Mouse (Mus musculus) midbrain, embryonic 11.5 days (tissue): ENCODE measurements around the gene Cbx6. TPM values are rescaled to one million over a fixed set of nuclear protein-coding genes. Genes with fewer than 3 reads are reported as not detected.
"Not testable (repeated sequence)": the region's sequence is repeated elsewhere in the genome, so short reads cannot be mapped to it uniquely, and the experiment has no call there.

ENCODE experiments used
- ATAC-seq: fragments of 200-750 bp; cut with Nextera tagmentation; 2 replicates; pipeline ENCODE4 v1.8.0; 2017; ENCODE audit warnings: moderate TSS enrichment, moderate library complexity; ENCODE audit not compliant: low FRiP score
- DNase-seq: peaks from one replicate; pipeline ENCODE4 v3.0.0; 2015; ENCODE audit warnings: low spot score; ENCODE audit errors: missing footprints
- H3K27ac ChIP-seq: fragments of 300-500 bp; sonication (generic); 2 replicates; pipeline ENCODE4 v1.5.1; 2014; ENCODE audit warnings: low read depth, low read length
- H3K27me3 ChIP-seq: fragments of 300-500 bp; sonication (generic); 2 replicates; pipeline ENCODE4 v1.6.1; 2014; ENCODE audit warnings: mild to moderate bottlenecking, low read length, moderate library complexity, mixed read lengths; ENCODE audit not compliant: control insufficient read depth, insufficient read depth
- H3K36me3 ChIP-seq: fragments of 300-500 bp; sonication (generic); 2 replicates; pipeline ENCODE4 v1.6.1; 2014; ENCODE audit warnings: mild to moderate bottlenecking, low read length, moderate library complexity, mixed read lengths; ENCODE audit not compliant: control insufficient read depth, insufficient read depth
- H3K4me1 ChIP-seq: fragments of 300-500 bp; sonication (generic); 2 replicates; pipeline ENCODE4 v1.6.1; 2014; ENCODE audit warnings: low read length; ENCODE audit not compliant: control insufficient read depth, insufficient read depth
- H3K4me2 ChIP-seq: fragments of 300-500 bp; sonication (generic); 2 replicates; pipeline ENCODE4 v1.6.1; 2014; ENCODE audit warnings: mild to moderate bottlenecking, moderate library complexity
- H3K4me3 ChIP-seq: fragments of 300-500 bp; sonication (generic); 2 replicates; pipeline ENCODE4 v1.5.1; 2014; ENCODE audit warnings: low read depth, low read length
- H3K9ac ChIP-seq: fragments of 300-500 bp; sonication (generic); 2 replicates; pipeline ENCODE4 v1.6.1; 2014; ENCODE audit warnings: low read length
- H3K9me3 ChIP-seq: fragments of 300-500 bp; sonication (generic); 2 replicates; pipeline ENCODE4 v1.6.1; 2016; ENCODE audit warnings: low read length; ENCODE audit not compliant: control insufficient read depth
- WGBS: fragments of 180-500 bp; shearing (Covaris S2); extraction: QIAGEN DNeasy Blood & Tissue Kit; methylation state at CpG from one replicate; pipeline ENCODE4 v1.1.7; 2014; 5-methylcytosine and 5-hydroxymethylcytosine counted together
- polyA plus RNA-seq: library from polyadenylated mRNA; unstranded; fragments of >200 nt; fragmentation: Nextera tagmentation; extraction: Ambion mirVana; gene quantifications from 2 replicates; pipeline ENCODE4 v1.2.1, GENCODE M21; 2014

Gene Cbx6
- polyA plus RNA-seq, 1 experiment from 2014 or later = 18.8 TPM

GRCm38 (mm10) chr15:79826221-79826935 lies 8.1 kb downstream of the Cbx6 start:
- Histone ChIP-seq H3K4me2 (no peak overlapping the region), H3K27ac (no peak overlapping the region), H3K9ac (no peak overlapping the region), H3K4me3 (no peak overlapping the region), H3K27me3 (no peaks in the 10 kb centered on the region), H3K36me3 (peaks cover 8% of the 10 kb centered on the region), H3K9me3 (no peaks in the 10 kb centered on the region), H3K4me1 (peaks cover 12% of the 10 kb centered on the region)
- no peak for DNase-seq
- 87% methylated on average over 9 of the region's 9 CpGs for WGBS
- no peak for ATAC-seq

- Histone ChIP-seq H3K4me1 (peaks cover 8% of the 10 kb centered on the region), H3K9ac (no peak overlapping the region), H3K27ac (no peak overlapping the region), H3K27me3 (no peaks in the 10 kb centered on the region), H3K36me3 (peaks cover 6% of the 10 kb centered on the region; the same call in 1 of the 2 replicates), H3K4me2 (no peak overlapping the region), H3K9me3 (no peaks in the 10 kb centered on the region), H3K4me3 (no peak overlapping the region)
- peak; percentile 89 for DNase-seq
- WGBS = 58% methylated on average over 14 of the region's 14 CpGs
- no peak for ATAC-seq
Measured at GRCm38 (mm10) chr15:79825146-79825825, 9.2 kb downstream of the Cbx6 start.

- Histone ChIP-seq H3K4me2 (no peak overlapping the region), H3K27me3 (no peaks in the 10 kb centered on the region), H3K27ac (no peak overlapping the region), H3K4me1 (no peaks in the 10 kb centered on the region; the same call in none of the 2 replicates), H3K4me3 (no peak overlapping the region), H3K36me3 (peaks cover 6% of the 10 kb centered on the region; the same call in 1 of the 2 replicates), H3K9ac (no peak overlapping the region), H3K9me3 (no peaks in the 10 kb centered on the region)
- DNase-seq (no peak), ATAC-seq (no peak)
- WGBS = 70% methylated on average over 19 of the region's 19 CpGs
Measured at GRCm38 (mm10) chr15:79823588-79824280, 10.8 kb downstream of the Cbx6 start.

GRCm38 (mm10) chr15:79822265-79823199 lies 12.0 kb downstream of the Cbx6 start:
- no peak overlapping the region for H3K9ac ChIP-seq
- H3K27me3 ChIP-seq = no peaks in the 10 kb centered on the region
- no peak overlapping the region for H3K27ac ChIP-seq
- 78% methylated on average over 13 of the region's 13 CpGs for WGBS
- no peak for DNase-seq
- ATAC-seq = peak; percentile 16; the same call in 1 of the 2 replicates
- no peak overlapping the region for H3K4me2 ChIP-seq
- H3K9me3 ChIP-seq = no peaks in the 10 kb centered on the region
- no peak overlapping the region for H3K4me3 ChIP-seq
- H3K36me3 ChIP-seq = peaks cover 6% of the 10 kb centered on the region; the same call in 1 of the 2 replicates
- H3K4me1 ChIP-seq = no peaks in the 10 kb centered on the region; the same call in 1 of the 2 replicates

GRCm38 (mm10) chr15:79818325-79818724 lies 16.2 kb downstream of the Cbx6 start:
- WGBS = 92% methylated on average over 4 of the region's 4 CpGs
- H3K9me3 ChIP-seq = no peaks in the 10 kb centered on the region
- H3K9ac ChIP-seq = no peak overlapping the region
- peaks cover 4% of the 10 kb centered on the region; the same call in 1 of the 2 replicates for H3K36me3 ChIP-seq
- ATAC-seq = no peak
- no peak overlapping the region for H3K27ac ChIP-seq
- H3K4me3 ChIP-seq = no peak overlapping the region
- no peak overlapping the region for H3K4me2 ChIP-seq
- peak; percentile 78 for DNase-seq
- no peaks in the 10 kb centered on the region for H3K27me3 ChIP-seq
- peaks cover 8% of the 10 kb centered on the region for H3K4me1 ChIP-seq

GRCm38 (mm10) chr15:79813666-79814258 lies 20.7 kb downstream of the Cbx6 start:
- no peaks in the 10 kb centered on the region for H3K9me3 ChIP-seq
- no peaks in the 10 kb centered on the region for H3K27me3 ChIP-seq
- H3K4me1 ChIP-seq = peaks cover 8% of the 10 kb centered on the region
- H3K4me3 ChIP-seq = no peak overlapping the region
- no peak overlapping the region for H3K4me2 ChIP-seq
- no peaks in the 10 kb centered on the region for H3K36me3 ChIP-seq
- DNase-seq (no peak), ATAC-seq (no peak)
- H3K9ac ChIP-seq = no peak overlapping the region
- H3K27ac ChIP-seq = no peak overlapping the region
- 45% methylated on average over 8 of the region's 8 CpGs for WGBS

- WGBS = 60% methylated on average over 2 of the region's 2 CpGs
- H3K4me3 ChIP-seq, H3K36me3 ChIP-seq, H3K27me3 ChIP-seq, DNase-seq, H3K9ac ChIP-seq, H3K4me2 ChIP-seq, H3K4me1 ChIP-seq, ATAC-seq, H3K27ac ChIP-seq, H3K9me3 ChIP-seq: not testable (repeated sequence)
Measured at GRCm38 (mm10) chr15:79812840-79813239, 21.6 kb downstream of the Cbx6 start.

GRCm38 (mm10) chr15:79810997-79811396 lies 23.5 kb downstream of the Cbx6 start:
- 69% methylated on average over 4 of the region's 4 CpGs for WGBS
- ATAC-seq = no peak

More at GRCm38 (mm10) chr15:79810997-79811396, 23.5 kb downstream of the Cbx6 start:
- no peak for DNase-seq
- no peak overlapping the region for H3K27ac ChIP-seq
- peaks cover 8% of the 10 kb centered on the region for H3K4me1 ChIP-seq
- H3K27me3 ChIP-seq = peaks cover 13% of the 10 kb centered on the region; the same call in 1 of the 2 replicates
- H3K4me3 ChIP-seq = no peak overlapping the region
- no peak overlapping the region for H3K9ac ChIP-seq
- H3K4me2 ChIP-seq = no peak overlapping the region
- H3K9me3 ChIP-seq = no peaks in the 10 kb centered on the region
- H3K36me3 ChIP-seq = no peaks in the 10 kb centered on the region
